Mouse (Mus musculus) kidney, adult 2 months (tissue): ENCODE results near the gene Mmp25.

Source experiments
- CTCF ChIP-seq: fragments of 200-500 bp; conservative IDR thresholded peaks from 2 replicates; pipeline ENCODE4 v1.5.1; 2011; ENCODE audit warnings: low read depth, mild to moderate bottlenecking, control low read depth, low read length, moderate library complexity, mixed read lengths; ENCODE audit not compliant: insufficient read depth, insufficient read length
- POLR2A ChIP-seq: fragments of 200-500 bp; IDR thresholded peaks from one replicate; pipeline ENCODE4 v1.6.1; 2011; ENCODE audit warnings: low read depth, low read length, control low read depth

DNA sequence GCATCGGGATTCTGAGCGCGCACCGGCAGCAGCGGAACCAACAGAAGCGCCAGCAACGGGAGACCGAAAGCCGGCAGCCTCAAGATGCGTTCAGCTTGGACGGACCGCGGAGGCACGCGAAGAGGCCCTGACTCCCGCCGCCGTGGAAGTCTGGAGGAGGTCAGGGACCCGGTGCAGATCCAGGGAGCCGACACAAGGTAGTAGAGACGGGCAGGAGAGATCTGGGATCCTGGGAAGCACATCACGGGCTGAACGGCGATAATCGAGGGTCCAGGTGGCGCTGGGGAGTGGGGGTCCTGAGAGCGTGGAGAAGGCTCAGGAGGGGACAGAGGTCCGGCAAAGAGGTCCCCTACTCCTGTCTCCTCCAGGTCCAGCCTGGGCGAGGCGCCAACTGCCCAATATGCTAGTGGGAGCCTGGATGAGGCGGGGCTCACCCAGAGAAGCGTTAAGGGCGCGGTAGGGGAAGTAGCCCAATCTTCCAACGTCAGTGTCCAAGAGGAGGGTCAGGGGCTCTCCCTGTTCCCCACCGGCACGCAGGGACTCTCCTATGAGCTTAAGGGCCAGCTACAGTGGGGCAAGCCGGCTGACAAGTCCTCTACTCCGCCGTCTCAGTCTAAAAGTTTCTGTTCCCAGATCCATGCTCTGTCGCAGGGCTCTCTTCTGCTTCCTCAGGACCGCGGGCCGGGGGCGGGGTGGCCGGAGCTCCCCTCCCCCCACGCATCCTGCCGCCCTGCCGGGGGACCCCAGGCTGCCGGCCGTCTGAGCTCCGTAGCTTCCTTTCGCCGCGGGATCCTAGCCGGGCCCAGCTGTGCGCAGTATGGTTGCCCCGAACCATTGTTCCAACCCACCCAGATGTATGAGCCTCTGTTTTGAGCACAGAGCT lies at the start of gene Mmp25:
- no peak for TF ChIP-seq CTCF
- no peak for TF ChIP-seq POLR2A
